Mouse (Mus musculus) CH12.LX (cell line): ENCODE data around the gene Dpy19l3.

Experiments
- CTCF ChIP-seq, 2 experiments: IDR thresholded peaks in 1 of 2; conservative IDR thresholded peaks in 1 of 2; 2 replicates each; pipeline ENCODE4 v1.5.1; 2011 to 2012; ENCODE audit warnings: low read depth in 2 of 2, low read length in 2 of 2, improper control_type of control experiment in 1 of 2, inconsistent platforms in 1 of 2, mild to moderate bottlenecking in 1 of 2, moderate library complexity in 1 of 2
- EP300 ChIP-seq: IDR thresholded peaks from 2 replicates; pipeline ENCODE4 v1.6.1; 2011; ENCODE audit warnings: low read length, improper control_type of control experiment
- MAFK ChIP-seq: IDR thresholded peaks from 2 replicates; pipeline ENCODE4 v1.6.1; 2011; ENCODE audit warnings: low read length, improper control_type of control experiment; ENCODE audit not compliant: insufficient replicate concordance
- MAX ChIP-seq: IDR thresholded peaks from 2 replicates; pipeline ENCODE4 v1.6.1; 2011; ENCODE audit warnings: low read length, improper control_type of control experiment
- TCF12 ChIP-seq: IDR thresholded peaks from 2 replicates; pipeline ENCODE4 v1.6.1; 2014; ENCODE audit warnings: low read depth, mild to moderate bottlenecking, inconsistent platforms, low read length, improper control_type of control experiment
- UBTF ChIP-seq: IDR thresholded peaks from 2 replicates; pipeline ENCODE4 v1.6.1; 2012; ENCODE audit warnings: low read depth, mild to moderate bottlenecking, inconsistent platforms, low read length, improper control_type of control experiment, moderate library complexity
- USF2 ChIP-seq: conservative IDR thresholded peaks from 2 replicates; pipeline ENCODE4 v1.6.1; 2011; ENCODE audit warnings: low read depth, low read length, improper control_type of control experiment
- ZKSCAN1 ChIP-seq: IDR thresholded peaks from 2 replicates; pipeline ENCODE4 v1.6.1; 2012; ENCODE audit warnings: low read depth, inconsistent platforms, low read length, improper control_type of control experiment, borderline replicate concordance
- ZMIZ1 ChIP-seq: IDR thresholded peaks from 2 replicates; pipeline ENCODE4 v1.6.1; 2012; ENCODE audit warnings: low read depth, mild to moderate bottlenecking, inconsistent platforms, low read length, improper control_type of control experiment

- TF ChIP-seq CTCF (conservative IDR thresholded peaks at IDR 0.05 in 1 of 2, IDR thresholded peaks at IDR 0.05 in 1 of 2; ENCODE audit: low read depth in 2 of 2, low read length in 2 of 2) (peak in 1 of 2 experiments; percentile 29; a peak in 2 of 4 replicates), MAX (no peak), ZMIZ1 (no peak), ZKSCAN1 (no peak), TCF12 (no peak), EP300 (no peak), USF2 (no peak), MAFK (no peak), UBTF (no peak)
Measured at GRCm38 (mm10) chr7:35698073-35698472, 56.2 kb downstream of the Dpy19l3 start.
